Mouse (Mus musculus) limb, embryonic 12.5 days (tissue): Measurements from ENCODE around the gene Pnkd. TPM values are rescaled to one million over a fixed set of nuclear protein-coding genes. Genes with fewer than 3 reads are reported as not detected.
A peak's percentile ranks its signal among the peaks of the same experiment; 100 is the strongest.
"Not testable (repeated sequence)": the region's sequence is repeated elsewhere in the genome, so short reads cannot be mapped to it uniquely, and the experiment has no call there.

Experiments
- ATAC-seq: fragments of 200-750 bp; cut with Nextera tagmentation; 2 replicates; pipeline ENCODE4 v1.8.0; 2017; ENCODE audit warnings: low read depth, moderate TSS enrichment; ENCODE audit not compliant: insufficient number of reproducible peaks, insufficient read depth, low FRiP score, low TSS enrichment
- H3K27ac ChIP-seq: fragments of 300-500 bp; sonication (generic); 2 replicates; pipeline ENCODE4 v1.5.1; 2016; ENCODE audit warnings: mild to moderate bottlenecking, moderate library complexity
- H3K27me3 ChIP-seq: fragments of 300-500 bp; sonication (generic); 2 replicates; pipeline ENCODE4 v1.6.1; 2016; ENCODE audit warnings: mild to moderate bottlenecking, moderate library complexity
- H3K36me3 ChIP-seq: fragments of 300-500 bp; sonication (generic); 2 replicates; pipeline ENCODE4 v1.6.1; 2016; ENCODE audit warnings: mild to moderate bottlenecking, moderate library complexity
- H3K4me1 ChIP-seq: fragments of 300-500 bp; sonication (generic); replicated peaks from 2 replicates; pipeline ENCODE4 v1.6.1; 2016
- H3K4me2 ChIP-seq: fragments of 300-500 bp; sonication (generic); 2 replicates; pipeline ENCODE4 v1.6.1; 2016; ENCODE audit warnings: mild to moderate bottlenecking, moderate library complexity
- H3K4me3 ChIP-seq: fragments of 300-500 bp; sonication (generic); replicated peaks from 2 replicates; pipeline ENCODE4 v1.5.1; 2016; ENCODE audit warnings: mild to moderate bottlenecking
- H3K9ac ChIP-seq: fragments of 300-500 bp; sonication (generic); replicated peaks from 2 replicates; pipeline ENCODE4 v1.6.1; 2016; ENCODE audit warnings: mild to moderate bottlenecking, moderate library complexity
- H3K9me3 ChIP-seq: fragments of 300-500 bp; sonication (generic); 2 replicates; pipeline ENCODE4 v1.6.1; 2016; ENCODE audit warnings: mild to moderate bottlenecking, moderate library complexity
- WGBS: fragments of 180-500 bp; shearing (Covaris S2); methylation state at CpG from one replicate; pipeline ENCODE4 v1.1.7; 2016; 5-methylcytosine and 5-hydroxymethylcytosine counted together
- polyA plus RNA-seq: library from polyadenylated mRNA; unstranded; fragments of >200 nt; fragmentation: Nextera tagmentation; extraction: Ambion mirVana; gene quantifications from 2 replicates; pipeline ENCODE4 v1.2.1, GENCODE M21; 2016

The Pnkd gene
- polyA plus RNA-seq, 1 experiment from 2014 or later: 106 TPM

DNA sequence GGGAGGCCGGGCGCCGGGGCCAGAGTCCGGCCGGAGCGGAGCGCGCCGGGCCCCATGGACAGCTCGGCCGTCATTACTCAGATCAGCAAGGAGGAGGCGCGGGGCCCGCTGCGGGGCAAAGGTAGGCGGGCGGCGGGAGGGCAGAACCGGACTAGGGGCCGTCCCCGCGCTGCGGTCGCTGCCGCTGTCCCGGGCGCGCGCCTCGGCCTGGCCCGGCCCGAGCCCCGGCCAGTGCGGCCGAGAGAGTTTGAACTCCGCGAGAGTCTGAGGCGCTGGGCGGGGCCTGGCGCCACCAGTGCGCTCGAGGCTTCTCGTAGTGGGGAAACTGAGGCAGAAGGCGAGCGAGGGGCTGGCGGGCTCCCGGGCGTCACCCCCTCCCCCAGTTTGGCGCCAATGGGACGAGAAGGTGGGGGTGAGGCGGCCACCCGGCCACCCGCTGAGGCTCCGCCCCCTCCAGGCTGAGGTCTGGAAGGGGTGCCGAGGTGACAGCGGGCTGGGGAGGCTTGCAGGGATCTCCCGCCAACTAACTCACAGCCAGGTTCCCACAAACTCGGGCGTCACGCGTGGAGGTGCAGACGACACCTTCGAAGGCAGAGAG, 107.2 kb downstream of the Pnkd start:
- H3K4me1 ChIP-seq: peaks cover 47% of the 10 kb centered on the region
- WGBS: under 1% methylated on average over 53 of the region's 63 CpGs
- no peak for ATAC-seq

DNA sequence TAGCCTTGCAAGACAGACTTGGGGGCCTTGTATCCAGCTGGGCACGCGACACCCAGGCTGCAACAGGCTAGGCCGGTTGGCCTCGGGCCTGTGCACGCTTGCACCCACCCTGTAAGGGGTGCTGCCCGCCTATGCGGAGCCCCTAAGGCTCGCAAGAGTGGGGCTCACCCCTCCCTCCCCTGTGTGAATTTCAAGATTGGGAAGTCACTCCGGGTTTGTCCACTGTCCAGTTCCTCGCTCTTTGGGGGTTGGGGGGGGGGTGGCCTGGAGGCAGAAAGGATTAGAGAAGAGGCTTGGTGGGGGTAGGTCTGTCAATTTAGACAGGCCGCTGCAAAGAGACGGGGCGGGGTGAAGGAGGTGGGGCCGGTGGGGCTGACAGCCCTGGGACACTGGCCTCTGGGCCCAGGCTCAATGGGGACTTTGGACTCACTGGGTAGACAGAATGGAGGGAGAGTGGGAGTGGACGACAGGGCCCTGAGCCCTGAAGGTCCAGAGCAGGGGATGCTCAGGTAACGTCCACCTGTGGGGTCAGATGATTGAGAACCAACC, 107.8 kb downstream of the Pnkd start:
- no peak; the same call in 1 of the 2 replicates for ATAC-seq
- Histone ChIP-seq H3K4me2 (peak overlapping the region; percentile 99), H3K9me3 (no peaks in the 10 kb centered on the region), H3K27me3 (no peaks in the 10 kb centered on the region), H3K4me3 (peak overlapping the region; percentile 94), H3K9ac (peak overlapping the region; percentile 97), H3K27ac (peak overlapping the region; percentile 98), H3K36me3 (peaks cover 29% of the 10 kb centered on the region), H3K4me1 (peaks cover 44% of the 10 kb centered on the region)
- WGBS: 2% methylated on average over 16 of the region's 16 CpGs

More for the DNA sequence above, 107.2 kb downstream of the Pnkd start:
- peak overlapping the region; percentile 97 for H3K9ac ChIP-seq
- peaks cover 29% of the 10 kb centered on the region for H3K36me3 ChIP-seq
- peak overlapping the region; percentile 94 for H3K4me3 ChIP-seq
- no peaks in the 10 kb centered on the region for H3K9me3 ChIP-seq
- peak overlapping the region; percentile 99 for H3K4me2 ChIP-seq
- H3K27me3 ChIP-seq: no peaks in the 10 kb centered on the region
- peak overlapping the region; percentile 98 for H3K27ac ChIP-seq

DNA sequence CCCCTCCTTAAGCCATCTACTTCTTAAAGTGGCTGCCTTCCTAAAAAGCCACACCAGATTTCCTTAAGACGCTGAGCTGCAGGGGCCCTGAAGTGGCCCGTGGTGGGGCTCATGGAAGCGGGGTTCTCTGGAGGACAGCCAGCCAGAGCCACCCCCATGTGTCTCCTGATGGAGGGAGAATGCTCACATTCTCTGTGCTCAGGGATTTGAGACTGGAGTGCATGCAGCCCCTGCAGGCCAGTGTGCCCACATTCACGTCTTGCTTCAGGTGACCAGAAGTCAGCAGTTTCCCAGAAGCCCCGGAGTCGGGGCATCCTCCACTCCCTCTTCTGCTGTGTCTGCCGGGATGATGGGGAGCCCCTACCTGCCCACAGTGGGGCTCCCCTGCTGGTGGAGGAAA, 108.3 kb downstream of the Pnkd start:
- peaks cover 29% of the 10 kb centered on the region for H3K36me3 ChIP-seq
- peak overlapping the region; percentile 98 for H3K27ac ChIP-seq
- no peak for ATAC-seq
- peaks cover 44% of the 10 kb centered on the region for H3K4me1 ChIP-seq
- peak overlapping the region; percentile 94 for H3K4me3 ChIP-seq
- H3K4me2 ChIP-seq: peak overlapping the region; percentile 99
- no peaks in the 10 kb centered on the region for H3K27me3 ChIP-seq
- H3K9ac ChIP-seq: peak overlapping the region; percentile 97
- 55% methylated on average over 7 of the region's 7 CpGs for WGBS
- no peaks in the 10 kb centered on the region for H3K9me3 ChIP-seq

DNA sequence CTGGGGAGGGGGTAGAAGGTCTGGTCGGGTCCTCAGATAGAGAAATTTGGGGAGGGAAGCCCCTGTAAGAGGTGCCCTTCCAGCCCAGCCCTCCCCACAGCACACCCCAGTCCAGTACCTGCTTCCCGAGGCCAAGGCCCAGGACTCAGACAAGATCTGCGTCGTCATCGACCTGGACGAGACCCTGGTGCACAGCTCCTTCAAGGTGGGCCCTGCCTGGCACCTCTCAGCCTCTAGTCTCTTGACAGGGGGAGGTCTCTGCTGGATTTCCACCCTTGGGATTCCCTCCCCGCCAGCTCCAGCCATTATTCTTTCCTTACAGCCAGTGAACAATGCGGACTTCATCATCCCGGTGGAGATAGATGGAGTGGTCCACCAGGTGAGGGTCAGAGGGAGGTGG, 109.0 kb downstream of the Pnkd start:
- ATAC-seq: no peak
- H3K9me3 ChIP-seq: no peaks in the 10 kb centered on the region
- H3K4me2 ChIP-seq: no peak overlapping the region
- H3K36me3 ChIP-seq: peaks cover 29% of the 10 kb centered on the region
- 0 out of 2 replicates have a peak overlapping the region, but pooled peaks have one; percentile 29 for H3K27ac ChIP-seq
- H3K4me3 ChIP-seq: peak overlapping the region; percentile 94; the same call in 1 of the 2 replicates
- H3K9ac ChIP-seq: 0 out of 2 replicates have a peak overlapping the region, but pooled peaks have one; percentile 4
- WGBS: 89% methylated on average over 9 of the region's 9 CpGs
- no peaks in the 10 kb centered on the region for H3K27me3 ChIP-seq
- peaks cover 43% of the 10 kb centered on the region for H3K4me1 ChIP-seq

DNA sequence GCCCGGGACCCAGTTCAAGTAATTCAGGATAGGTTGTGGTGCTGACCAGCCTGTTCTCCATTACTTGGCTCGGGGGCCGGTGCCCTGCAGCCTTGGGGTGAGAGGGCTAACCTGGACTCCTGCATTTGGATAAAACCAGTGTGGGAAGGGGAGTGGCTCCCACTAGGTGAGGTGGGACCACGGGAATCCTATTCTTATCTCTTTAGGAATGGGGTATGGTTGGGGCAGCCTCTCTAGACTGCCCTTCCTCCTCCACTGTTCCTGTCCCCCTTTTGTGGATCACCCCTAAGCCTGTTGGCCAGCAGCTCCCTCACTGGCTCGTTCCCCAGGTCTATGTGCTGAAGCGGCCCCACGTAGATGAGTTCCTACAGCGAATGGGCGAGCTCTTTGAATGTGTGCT, 109.6 kb downstream of the Pnkd start:
- WGBS: 88% methylated on average over 9 of the region's 9 CpGs
- peaks cover 29% of the 10 kb centered on the region for H3K36me3 ChIP-seq
- H3K27ac ChIP-seq: 0 out of 2 replicates have a peak overlapping the region, but pooled peaks have one; percentile 29
- H3K9ac ChIP-seq: no peak overlapping the region
- H3K9me3 ChIP-seq: no peaks in the 10 kb centered on the region
- no peak for ATAC-seq
- no peak overlapping the region for H3K4me2 ChIP-seq
- no peak overlapping the region for H3K4me3 ChIP-seq
- no peaks in the 10 kb centered on the region for H3K27me3 ChIP-seq
- H3K4me1 ChIP-seq: peaks cover 41% of the 10 kb centered on the region

DNA sequence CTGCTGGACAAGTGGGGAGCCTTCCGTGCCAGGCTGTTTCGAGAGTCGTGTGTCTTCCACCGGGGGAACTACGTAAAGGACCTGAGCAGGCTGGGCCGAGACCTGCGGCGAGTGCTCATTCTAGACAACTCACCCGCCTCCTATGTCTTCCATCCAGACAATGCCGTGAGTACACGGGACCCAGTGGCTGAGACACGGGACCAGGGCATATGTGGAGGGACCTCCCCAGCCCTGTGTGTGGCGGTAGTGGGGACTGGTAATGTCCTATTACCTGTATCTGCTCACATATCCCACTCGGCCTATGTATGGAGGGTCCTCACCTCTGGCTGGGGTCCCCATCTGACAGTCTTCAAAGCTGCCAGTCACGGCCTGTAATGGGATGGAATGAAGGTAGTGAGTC, 110.1 kb downstream of the Pnkd start:
- H3K27ac ChIP-seq: no peak overlapping the region
- H3K4me3 ChIP-seq: no peak overlapping the region
- no peaks in the 10 kb centered on the region for H3K9me3 ChIP-seq
- peaks cover 35% of the 10 kb centered on the region for H3K4me1 ChIP-seq
- 89% methylated on average over 15 of the region's 15 CpGs for WGBS
- no peak overlapping the region for H3K9ac ChIP-seq
- ATAC-seq: no peak
- H3K27me3 ChIP-seq: no peaks in the 10 kb centered on the region
- peaks cover 29% of the 10 kb centered on the region for H3K36me3 ChIP-seq
- no peak overlapping the region for H3K4me2 ChIP-seq

DNA sequence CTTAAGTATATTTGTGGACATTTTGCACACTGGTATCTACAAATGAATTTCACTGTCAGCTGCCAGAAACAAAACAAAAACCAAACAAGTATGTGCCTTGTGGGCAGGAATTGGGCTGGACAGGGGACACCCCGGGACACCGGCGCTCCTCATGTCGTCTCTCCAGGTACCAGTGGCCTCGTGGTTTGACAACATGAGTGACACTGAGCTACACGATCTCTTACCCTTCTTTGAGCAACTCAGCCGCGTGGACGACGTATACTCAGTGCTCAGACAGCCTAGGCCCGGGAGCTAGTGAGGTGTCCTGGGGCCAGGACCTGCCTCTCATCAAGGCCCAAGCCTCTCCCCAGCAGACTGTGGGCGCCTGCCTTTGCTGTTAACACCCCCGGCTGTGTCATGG, 110.6 kb downstream of the Pnkd start:
- no peak for ATAC-seq
- no peak overlapping the region for H3K4me2 ChIP-seq
- no peak overlapping the region for H3K9ac ChIP-seq
- H3K36me3 ChIP-seq: peaks cover 29% of the 10 kb centered on the region
- WGBS: 87% methylated on average over 13 of the region's 13 CpGs
- no peak overlapping the region for H3K4me3 ChIP-seq
- H3K27ac ChIP-seq: no peak overlapping the region
- peaks cover 31% of the 10 kb centered on the region for H3K4me1 ChIP-seq
- H3K27me3 ChIP-seq: no peaks in the 10 kb centered on the region
- no peaks in the 10 kb centered on the region for H3K9me3 ChIP-seq

DNA sequence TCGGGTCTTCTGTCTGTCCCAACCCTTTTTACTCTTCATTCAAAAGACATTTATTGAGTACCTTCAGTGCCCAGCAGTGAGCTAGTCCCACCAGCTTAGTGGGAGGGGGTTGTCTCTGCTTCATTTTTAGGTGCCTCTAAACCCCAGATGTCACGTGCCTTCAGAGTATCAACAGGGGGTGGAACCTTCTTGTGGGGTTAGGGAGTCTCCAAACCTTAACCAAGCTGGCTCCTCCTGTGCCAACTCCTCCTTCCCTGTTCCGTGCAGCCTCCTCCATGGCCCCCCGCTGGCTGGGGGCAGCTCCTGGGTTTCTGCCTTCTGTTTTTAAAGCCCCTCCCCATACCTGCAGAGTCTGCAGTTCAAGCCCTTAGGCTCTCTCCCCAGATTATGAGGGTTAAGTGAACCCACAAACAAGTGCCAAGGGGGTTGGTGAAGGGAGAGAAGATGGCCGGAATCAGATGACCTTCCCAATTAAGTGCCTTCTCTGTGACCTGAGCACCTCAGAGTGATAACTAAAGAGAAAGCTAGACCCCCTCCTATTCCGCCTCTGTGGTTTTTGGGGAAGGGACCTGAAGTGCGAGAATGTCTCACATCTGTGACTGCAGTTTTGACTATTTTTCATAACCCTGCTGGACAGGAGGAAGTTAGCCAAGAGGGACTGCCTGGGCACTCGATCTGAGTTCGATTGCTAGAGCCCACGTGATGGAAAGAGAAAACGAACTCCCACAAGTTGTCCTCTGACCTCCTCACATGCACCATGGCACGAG, 111.9 kb downstream of the Pnkd start:
- not testable (repeated sequence) for H3K27me3 ChIP-seq, H3K9me3 ChIP-seq, ATAC-seq
- WGBS: 10% methylated on average over 12 of the region's 12 CpGs
- Histone ChIP-seq H3K4me2 (peak overlapping the region; percentile 82), H3K27ac (peak overlapping the region; percentile 89), H3K4me3 (peak overlapping the region; percentile 42), H3K36me3 (peaks cover 29% of the 10 kb centered on the region), H3K4me1 (peaks cover 23% of the 10 kb centered on the region), H3K9ac (peak overlapping the region; percentile 61)

DNA sequence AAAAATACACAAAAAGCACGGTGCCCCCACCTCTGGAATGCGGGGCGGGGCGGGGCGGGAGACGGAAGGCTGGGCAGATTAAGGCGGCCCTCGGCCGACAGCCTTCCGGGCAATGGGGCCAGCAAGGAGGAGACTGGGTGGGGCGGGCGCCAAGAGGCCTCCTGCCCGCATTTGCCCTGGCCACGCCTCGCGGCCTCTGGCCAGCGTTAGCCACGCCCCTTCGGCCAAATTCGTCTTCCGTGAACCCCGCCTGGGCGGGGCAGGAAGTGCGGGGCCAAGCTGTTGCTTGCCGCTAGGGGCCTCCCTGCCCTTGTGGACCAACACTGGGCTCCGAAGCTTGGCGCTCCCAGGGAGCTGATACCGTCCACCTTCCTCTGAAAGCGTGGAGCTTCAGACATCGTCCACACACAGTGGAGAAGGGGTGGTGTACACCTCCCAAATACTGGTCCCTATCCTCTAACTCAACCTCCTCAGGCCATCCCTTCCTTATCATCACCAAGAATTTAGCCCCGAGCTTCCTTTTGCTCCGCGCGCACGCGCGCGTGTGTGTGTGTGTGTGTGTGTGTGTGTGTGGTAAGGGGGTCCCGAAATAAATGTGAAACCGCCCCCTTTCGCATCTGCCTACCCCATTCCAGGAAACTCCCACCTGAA, 112.7 kb downstream of the Pnkd start:
- WGBS: under 1% methylated on average over 41 of the region's 41 CpGs
- H3K4me2 ChIP-seq: peak overlapping the region; percentile 82
- H3K27ac ChIP-seq: peak overlapping the region; percentile 89
- H3K27me3 ChIP-seq: no peaks in the 10 kb centered on the region
- peak overlapping the region; percentile 42 for H3K4me3 ChIP-seq
- ATAC-seq: peak; percentile 88
- peaks cover 23% of the 10 kb centered on the region for H3K4me1 ChIP-seq
- no peaks in the 10 kb centered on the region for H3K9me3 ChIP-seq
- H3K9ac ChIP-seq: peak overlapping the region; percentile 61
- peaks cover 29% of the 10 kb centered on the region for H3K36me3 ChIP-seq

GRCm38 (mm10) chr1:74397919-74398451, 113.3 kb downstream of the Pnkd start:
- Histone ChIP-seq H3K27ac (peak overlapping the region; percentile 89), H3K4me3 (peak overlapping the region; percentile 42), H3K9ac (peak overlapping the region; percentile 61), H3K27me3 (no peaks in the 10 kb centered on the region), H3K9me3 (no peaks in the 10 kb centered on the region), H3K4me2 (peak overlapping the region; percentile 82), H3K4me1 (peaks cover 18% of the 10 kb centered on the region), H3K36me3 (peaks cover 29% of the 10 kb centered on the region)
- ATAC-seq: 0 out of 2 replicates have a peak, but pooled peaks have one; percentile 13
- 3% methylated on average over 11 of the region's 11 CpGs for WGBS
